Mouse (Mus musculus) stomach, embryonic 14.5 days (tissue): ENCODE data around the gene Pole. TPM values are rescaled to one million over a fixed set of nuclear protein-coding genes. Genes with fewer than 3 reads are reported as not detected.

ENCODE experiments used
- ATAC-seq: fragments of 200-750 bp; cut with Nextera tagmentation; 2 replicates; pipeline ENCODE4 v1.8.0; 2017; ENCODE audit warnings: low read depth, moderate TSS enrichment; ENCODE audit not compliant: insufficient number of reproducible peaks, insufficient read depth, low FRiP score
- H3K27ac ChIP-seq: fragments of 300-500 bp; sonication (generic); 2 replicates; pipeline ENCODE4 v1.5.1; 2014; ENCODE audit warnings: mild to moderate bottlenecking, low read length, moderate library complexity, mixed read lengths
- H3K27me3 ChIP-seq: fragments of 300-500 bp; sonication (generic); 2 replicates; pipeline ENCODE4 v1.6.1; 2014; ENCODE audit warnings: low read length, control low read depth, mixed read lengths; ENCODE audit not compliant: control insufficient read depth, insufficient read depth
- H3K36me3 ChIP-seq: fragments of 300-500 bp; sonication (generic); 2 replicates; pipeline ENCODE4 v1.6.1; 2014; ENCODE audit warnings: mild to moderate bottlenecking, control low read depth, low read length, moderate library complexity, mixed read lengths; ENCODE audit not compliant: control insufficient read depth, insufficient read depth
- H3K4me1 ChIP-seq: fragments of 300-500 bp; sonication (generic); 2 replicates; pipeline ENCODE4 v1.6.1; 2014; ENCODE audit warnings: low read length, control low read depth, mixed read lengths; ENCODE audit not compliant: control insufficient read depth, insufficient read depth
- H3K4me2 ChIP-seq: fragments of 300-500 bp; sonication (generic); replicated peaks from 2 replicates; pipeline ENCODE4 v1.6.1; 2014; ENCODE audit warnings: low read depth, low read length, control low read depth
- H3K4me3 ChIP-seq: fragments of 300-500 bp; sonication (generic); 2 replicates; pipeline ENCODE4 v1.5.1; 2014; ENCODE audit warnings: low read depth, low read length, control low read depth
- H3K9ac ChIP-seq: fragments of 300-500 bp; sonication (generic); replicated peaks from 2 replicates; pipeline ENCODE4 v1.6.1; 2014; ENCODE audit warnings: low read depth, mild to moderate bottlenecking, control low read depth, low read length, moderate library complexity, mixed read lengths
- H3K9me3 ChIP-seq: fragments of 300-500 bp; sonication (generic); 2 replicates; pipeline ENCODE4 v1.6.1; 2016; ENCODE audit warnings: low read depth, low read length, control low read depth; ENCODE audit not compliant: control insufficient read depth
- WGBS: fragments of 180-500 bp; shearing (Covaris S2); extraction: QIAGEN DNeasy Blood & Tissue Kit; methylation state at CpG from one replicate; pipeline ENCODE4 v1.1.7; 2014; 5-methylcytosine and 5-hydroxymethylcytosine counted together
- polyA plus RNA-seq: library from polyadenylated mRNA; unstranded; fragments of >200 nt; fragmentation: Nextera tagmentation; extraction: Ambion mirVana; gene quantifications from 2 replicates; pipeline ENCODE4 v1.2.1, GENCODE M21; 2014

The Pole gene
- polyA plus RNA-seq, 1 experiment from 2014 or later, result 30.7 TPM

DNA sequence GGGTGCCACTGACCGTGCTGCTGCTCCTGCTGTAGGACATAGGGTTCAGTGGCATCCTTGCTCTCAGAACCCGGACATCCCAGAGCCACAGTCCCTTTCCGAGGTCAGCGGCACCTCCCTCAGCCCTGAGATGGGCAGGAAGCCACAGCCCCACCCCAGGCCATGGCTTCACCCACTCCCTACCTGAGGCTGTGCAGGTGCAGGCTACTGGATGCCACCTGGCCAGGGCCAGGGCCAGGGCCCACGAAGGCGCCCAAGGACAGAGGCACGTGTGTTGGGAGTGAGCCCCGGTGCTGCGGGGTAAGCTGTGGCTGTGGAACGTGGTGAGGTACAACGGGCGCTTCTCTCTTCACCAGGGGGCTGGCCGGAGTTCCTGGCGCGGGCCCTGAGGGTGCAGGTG, 93.0 kb downstream of the Pole start:
- Histone ChIP-seq H3K27ac (no peak overlapping the region), H3K27me3 (no peaks in the 10 kb centered on the region), H3K4me3 (no peak overlapping the region), H3K9me3 (no peaks in the 10 kb centered on the region), H3K4me1 (no peaks in the 10 kb centered on the region), H3K9ac (no peak overlapping the region), H3K4me2 (no peak overlapping the region), H3K36me3 (peaks cover 15% of the 10 kb centered on the region)
- WGBS, result 90% methylated on average over 14 of the region's 15 CpGs
- no peak for ATAC-seq

DNA sequence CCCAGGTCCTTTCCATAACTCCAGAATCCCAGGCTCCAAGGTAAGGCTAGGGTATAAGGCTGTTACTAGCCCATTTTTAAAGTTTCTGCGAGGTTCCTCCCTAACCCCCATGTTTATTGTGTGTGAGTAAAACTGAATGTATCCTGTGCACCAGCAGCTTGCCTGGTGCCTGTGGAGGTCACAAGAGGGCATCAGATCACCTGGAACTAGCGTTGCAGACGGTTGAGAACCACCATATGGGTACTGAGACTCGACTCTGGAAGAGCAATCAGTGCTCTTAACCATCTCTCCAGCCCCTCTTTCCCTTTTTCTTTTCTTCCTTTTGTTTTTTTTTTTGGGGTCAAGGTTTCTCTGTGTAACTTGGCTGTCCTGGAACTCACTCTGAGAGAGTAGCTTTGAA, 93.7 kb downstream of the Pole start:
- ATAC-seq, result no peak
- 81% methylated on average over 4 of the region's 4 CpGs for WGBS
- Histone ChIP-seq H3K27ac (no peak overlapping the region), H3K4me3 (no peak overlapping the region), H3K9ac (no peak overlapping the region), H3K4me1 (no peaks in the 10 kb centered on the region), H3K4me2 (no peak overlapping the region), H3K36me3 (peaks cover 13% of the 10 kb centered on the region), H3K27me3 (no peaks in the 10 kb centered on the region), H3K9me3 (no peaks in the 10 kb centered on the region)

- WGBS, result 87% methylated on average over 6 of the region's 6 CpGs
- Histone ChIP-seq H3K27me3 (no peaks in the 10 kb centered on the region), H3K4me3 (no peak overlapping the region), H3K4me1 (0 out of 2 replicates have a peak, but pooled peaks cover 3% of the 10 kb centered on the region), H3K36me3 (no peaks in the 10 kb centered on the region; the same call in 1 of the 2 replicates), H3K4me2 (no peak overlapping the region), H3K9me3 (no peaks in the 10 kb centered on the region), H3K27ac (no peak overlapping the region), H3K9ac (no peak overlapping the region)
- no peak for ATAC-seq
Observed at GRCm38 (mm10) chr5:110384491-110384890, 98.4 kb downstream of the Pole start.

DNA sequence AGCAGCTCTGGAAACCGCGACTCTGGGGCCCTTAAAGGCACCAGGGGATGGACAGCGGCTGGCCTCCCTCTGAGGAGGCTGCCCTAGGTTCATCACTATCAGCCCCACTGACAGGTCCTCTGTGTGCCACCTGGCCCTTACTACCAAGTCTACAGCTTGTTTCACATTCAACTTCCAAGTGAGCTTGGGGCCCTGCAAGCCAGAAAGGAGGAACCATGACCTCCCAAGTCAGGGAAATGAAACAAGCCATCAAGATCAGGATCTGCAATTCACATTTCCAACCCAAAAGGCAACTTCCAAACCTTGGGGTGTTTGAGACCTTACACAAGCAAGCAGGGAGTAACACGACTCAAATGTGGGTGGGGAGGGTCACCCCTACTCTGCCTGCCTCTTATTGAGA, 99.2 kb downstream of the Pole start:
- no peak for ATAC-seq
- no peak overlapping the region; the same call in 1 of the 2 replicates for H3K9ac ChIP-seq
- H3K27me3 ChIP-seq, result no peaks in the 10 kb centered on the region
- no peak overlapping the region for H3K27ac ChIP-seq
- 54% methylated on average over 4 of the region's 4 CpGs for WGBS
- H3K36me3 ChIP-seq, result no peaks in the 10 kb centered on the region
- no peak overlapping the region for H3K4me3 ChIP-seq
- H3K4me2 ChIP-seq, result peak overlapping the region; percentile 76
- 0 out of 2 replicates have a peak, but pooled peaks cover 3% of the 10 kb centered on the region for H3K4me1 ChIP-seq
- H3K9me3 ChIP-seq, result no peaks in the 10 kb centered on the region

DNA sequence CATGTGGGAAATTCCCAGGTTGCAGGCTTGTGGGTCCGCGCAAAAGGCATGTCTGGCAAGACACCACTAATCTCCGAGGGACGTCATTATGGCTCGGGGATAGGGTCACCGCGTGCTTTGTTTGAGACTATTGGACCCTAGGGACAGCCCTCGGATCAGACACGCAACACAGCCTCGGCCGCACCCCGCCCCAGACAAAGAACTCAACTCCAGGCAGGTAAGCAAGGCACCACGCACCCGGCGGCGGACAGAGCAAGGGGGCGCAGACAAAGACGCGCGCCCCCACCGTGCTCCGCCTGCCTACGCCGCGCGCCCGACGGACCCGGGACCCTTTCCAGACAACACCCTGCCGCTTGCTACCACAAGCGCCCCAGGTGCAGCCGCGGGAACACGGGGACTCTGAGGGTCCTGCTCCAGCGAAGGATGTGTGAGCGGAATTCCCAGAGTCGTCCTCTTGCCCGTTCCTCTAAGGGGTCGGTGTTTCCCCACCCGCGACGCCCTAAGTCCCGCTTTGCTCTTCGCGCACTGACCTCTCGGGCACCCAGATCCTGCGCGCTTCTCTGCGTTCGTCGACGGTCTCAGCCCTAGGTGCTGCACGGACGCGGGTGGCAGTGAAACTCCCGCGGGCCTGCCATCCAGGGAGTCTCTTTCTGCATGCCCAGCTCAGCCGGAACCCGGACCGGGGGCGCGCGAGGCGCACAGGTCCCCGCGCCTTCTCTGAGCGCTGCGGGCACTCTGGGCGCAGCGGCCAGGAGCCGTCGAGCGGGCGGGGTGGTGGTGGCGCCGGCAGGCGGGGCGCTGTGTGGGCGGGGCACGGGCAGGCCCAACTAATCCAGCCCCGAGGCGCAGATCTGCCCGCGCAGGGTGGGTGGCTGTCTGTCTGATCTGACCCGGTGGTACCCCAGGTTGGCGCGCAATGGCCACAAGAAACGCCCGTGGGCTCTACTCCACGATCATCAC, 100.5 kb downstream of the Pole start:
- peak overlapping the region; percentile 76 for H3K4me2 ChIP-seq
- H3K9me3 ChIP-seq, result no peaks in the 10 kb centered on the region
- WGBS, result 1% methylated on average over 90 of the region's 90 CpGs
- H3K9ac ChIP-seq, result peak overlapping the region; percentile 53
- H3K4me1 ChIP-seq, result 0 out of 2 replicates have a peak, but pooled peaks cover 3% of the 10 kb centered on the region
- ATAC-seq, result peak; percentile 87
- H3K4me3 ChIP-seq, result peak overlapping the region; percentile 65
- H3K27me3 ChIP-seq, result no peaks in the 10 kb centered on the region
- no peak overlapping the region for H3K27ac ChIP-seq
- no peaks in the 10 kb centered on the region for H3K36me3 ChIP-seq

Other genes with a start within 250 kb of the Pole start
- 4.9 and 5.0 TPM in 2 replicates for gene Gm17655, start 213.8 kb upstream of the Pole start, polyA plus RNA-seq
- gene Gm35315, start 191.9 kb upstream of the Pole start, polyA plus RNA-seq, result 0.69 and 1.5 TPM in 2 replicates
- 0.69 and 0.97 TPM in 2 replicates for gene Plcxd1, start 186.3 kb upstream of the Pole start, polyA plus RNA-seq
- 27.1 and 30.8 TPM in 2 replicates for gene Gtpbp6, start 178.1 kb upstream of the Pole start, polyA plus RNA-seq
- gene Zfp605, start 176.2 kb upstream of the Pole start, polyA plus RNA-seq, result 4.0 and 5.8 TPM in 2 replicates
- gene Chfr, start 150.5 kb upstream of the Pole start, polyA plus RNA-seq, result 42.0 and 42.2 TPM in 2 replicates
- 25.8 and 27.1 TPM in 2 replicates for gene Golga3, start 109.6 kb upstream of the Pole start, polyA plus RNA-seq
- gene Ankle2, start 55.3 kb upstream of the Pole start, polyA plus RNA-seq, result 35.3 and 39.4 TPM in 2 replicates
- gene Pgam5, start 16.4 kb upstream of the Pole start, polyA plus RNA-seq, result 58.4 and 70.8 TPM in 2 replicates
- 5.3 and 5.5 TPM in 2 replicates for gene Pxmp2, start 120 bp upstream of the Pole start, polyA plus RNA-seq
- gene P2rx2, start 56.9 kb downstream of the Pole start, polyA plus RNA-seq, result 0.94 and 1.8 TPM in 2 replicates
- gene Lrcol1, start 58.4 kb downstream of the Pole start, polyA plus RNA-seq, result not detected in 2 replicates
- 8.6 and 9.8 TPM in 2 replicates for gene Fbrsl1, start 162.2 kb downstream of the Pole start, polyA plus RNA-seq